Mouse (Mus musculus): Measurements from ENCODE around the gene Pdilt. TPM values are rescaled to one million over a fixed set of nuclear protein-coding genes. Genes with fewer than 3 reads are reported as not detected.

Pdilt gene
- total RNA-seq, 2 experiments from 2014 or later = not detected

- intact Hi-C loops (cut with DNase I) = loop anchor here (1.0 to 10.0 kb wide), 6 partner anchors 63 to 812 kb away; partner anchors contain the start of gene Abca15
- peak; percentile 28 to 53 for DNase-seq (ENCODE audit: low spot score in 2 of 2)
These were observed 7.6 kb downstream of the Pdilt start for GRCm38 (mm10) chr7:119515492-119516271.

DNA sequence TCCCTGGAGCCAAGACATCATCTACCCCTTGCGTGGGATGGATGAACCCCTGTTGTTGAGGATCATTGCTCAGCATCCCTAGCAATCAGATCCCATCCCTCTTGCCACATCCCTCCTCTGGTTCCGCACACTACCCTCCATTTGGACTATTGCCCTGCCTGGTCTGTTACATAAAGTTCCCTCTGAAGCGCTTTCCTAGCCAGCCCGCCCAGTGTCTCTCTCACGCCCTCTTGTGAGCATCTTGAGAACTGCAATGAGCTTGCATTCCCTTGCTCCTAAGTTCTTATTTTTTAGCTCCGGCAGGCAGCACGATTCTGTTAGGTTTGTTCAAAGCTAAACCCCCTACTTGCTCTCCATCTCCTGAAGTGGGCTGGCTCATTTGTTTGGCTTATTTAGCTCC lies 10.2 kb downstream of the Pdilt start:
- intact Hi-C loops (cut with DNase I) = loop anchor here (5.0 to 10.0 kb wide), 2 partner anchors 71 to 748 kb away; no protein-coding TSS in a partner anchor

GRCm38 (mm10) chr7:119511143-119511542 lies 12.1 kb downstream of the Pdilt start:
- intact Hi-C loops (cut with DNase I) = loop anchor here (5.0 to 10.0 kb wide), 2 partner anchors 69 to 746 kb away; no protein-coding TSS in a partner anchor
- no peak for DNase-seq (ENCODE audit: low spot score in 2 of 2)

More for the DNA sequence above, 10.2 kb downstream of the Pdilt start:
- DNase-seq (ENCODE audit: low spot score in 2 of 2) = peak; percentile 37 to 61

GRCm38 (mm10) chr7:119490041-119490780 lies 33.1 kb downstream of the Pdilt start:
- peak; percentile 4 to 55 for DNase-seq (ENCODE audit: low spot score in 2 of 2)

GRCm38 (mm10) chr7:119486683-119487082 lies 36.6 kb downstream of the Pdilt start:
- intact Hi-C loops (cut with DNase I) = no loop called here
- DNase-seq (ENCODE audit: low spot score in 2 of 2) = peak; percentile 4 to 66

More at GRCm38 (mm10) chr7:119490041-119490780, 33.1 kb downstream of the Pdilt start:
- intact Hi-C loops (cut with DNase I) = loop anchor here (10.0 kb wide), 1 partner anchor 605 kb away; no protein-coding TSS in a partner anchor

DNA sequence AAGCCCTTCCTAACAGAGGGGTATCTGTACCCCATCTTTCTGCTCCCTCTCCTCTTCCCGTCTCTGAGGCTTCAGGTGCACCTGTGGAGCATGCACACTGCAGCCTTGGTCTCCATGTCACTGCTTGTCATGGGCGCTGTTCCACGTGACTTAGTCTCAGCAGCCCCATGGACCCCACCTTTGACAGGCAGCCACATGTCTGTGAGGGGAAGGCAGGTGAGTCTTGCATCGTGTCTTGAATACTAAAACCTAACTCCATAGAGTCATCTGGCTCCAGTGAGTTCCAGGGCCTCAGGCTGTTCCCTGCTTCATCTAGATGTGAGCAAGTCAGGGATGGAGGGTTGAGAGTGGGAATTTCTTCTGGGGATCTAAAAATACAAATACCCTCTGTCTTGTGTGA lies 39.1 kb downstream of the Pdilt start:
- intact Hi-C loops (cut with DNase I) = no loop called here
- no peak for DNase-seq (ENCODE audit: low spot score in 2 of 2)

- intact Hi-C loops (cut with DNase I) = no loop called here
- no peak for DNase-seq (ENCODE audit: low spot score in 2 of 2)
These were observed 44.0 kb downstream of the Pdilt start, which contains the start of gene Umod for GRCm38 (mm10) chr7:119479256-119479655. Umod (minus strand) TSS chr7:119479282.

GRCm38 (mm10) chr7:119476500-119477389 lies 46.5 kb downstream of the Pdilt start:
- DNase-seq (ENCODE audit: low spot score in 2 of 2) = no peak
- intact Hi-C loops (cut with DNase I) = no loop called here

- intact Hi-C loops (cut with DNase I) = no loop called here
- no peak for DNase-seq (ENCODE audit: low spot score in 2 of 2)
These were observed 64.1 kb downstream of the Pdilt start, which contains the start of gene Gp2 for GRCm38 (mm10) chr7:119459185-119459584. Gp2 (minus strand) TSS chr7:119459285.

DNA sequence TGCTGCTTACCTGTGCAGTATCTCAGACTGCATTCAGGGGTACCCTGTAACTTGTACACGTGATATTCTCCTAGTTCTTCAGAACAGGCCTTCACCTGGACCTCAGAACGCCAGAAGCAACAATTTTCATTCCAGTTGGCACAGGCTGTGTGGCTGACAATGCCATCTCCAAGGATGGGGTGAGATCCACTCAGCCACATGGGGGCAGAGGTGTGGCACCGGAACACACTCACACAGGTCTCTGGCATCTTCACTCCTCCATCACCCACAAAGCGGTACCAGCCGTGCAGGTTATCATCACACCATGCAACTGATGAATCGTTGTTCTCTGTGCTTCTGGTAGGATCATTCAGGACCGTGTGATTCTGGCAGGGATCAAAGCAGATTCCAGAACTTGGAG lies 69.1 kb downstream of the Pdilt start:
- DNase-seq (ENCODE audit: low spot score in 2 of 2) = no peak
- intact Hi-C loops (cut with DNase I) = loop anchor here (5.0 kb wide), 1 partner anchor 63 kb away; the partner anchor contains the start of gene Acsm5

- intact Hi-C loops (cut with DNase I) = loop anchor here (5.0 kb wide), 1 partner anchor 68 kb away; no protein-coding TSS in a partner anchor
- peak in 1 of 2 experiments; percentile 16 for DNase-seq (ENCODE audit: low spot score in 2 of 2)
These were observed 79.4 kb downstream of the Pdilt start for GRCm38 (mm10) chr7:119443849-119444248.

GRCm38 (mm10) chr7:119441938-119442337 lies 81.4 kb downstream of the Pdilt start:
- DNase-seq (ENCODE audit: low spot score in 2 of 2) = no peak
- intact Hi-C loops (cut with DNase I) = loop anchor here (5.0 kb wide), 1 partner anchor 70 kb away; no protein-coding TSS in a partner anchor

Other genes with a start within 250 kb of the Pdilt start
- gene Gp2, start 64.2 kb downstream of the Pdilt start, total RNA-seq (2021) = not detected
- not detected for gene Umod, start 44.2 kb downstream of the Pdilt start, total RNA-seq (2021)
- 1 to 10 TPM in 1 of 2 experiments, under 1 TPM in 1; 0.41 to 1.0 TPM for gene Acsm5, start 4.0 kb downstream of the Pdilt start, total RNA-seq (2021)
- not detected for gene Acsm2, start 30.9 kb upstream of the Pdilt start, total RNA-seq (2021)
- not detected for gene Acsm1, start 83.5 kb upstream of the Pdilt start, total RNA-seq (2021)
- not detected for gene Acsm4, start 166.5 kb upstream of the Pdilt start, total RNA-seq (2021)
- 10 to 100 TPM; 41.4 to 44.5 TPM for gene Thumpd1, start 197.3 kb upstream of the Pdilt start, total RNA-seq (2021)
- gene Acsm3, start 237.4 kb upstream of the Pdilt start, total RNA-seq (2021) = not detected